Mouse (Mus musculus): Measurements from ENCODE around the gene Dars2. TPM values are rescaled to one million over a fixed set of nuclear protein-coding genes. Genes with fewer than 3 reads are reported as not detected.

Dars2 gene
- 17.1 TPM for polyA plus RNA-seq (2017; shearing (Covaris generic))

DNA sequence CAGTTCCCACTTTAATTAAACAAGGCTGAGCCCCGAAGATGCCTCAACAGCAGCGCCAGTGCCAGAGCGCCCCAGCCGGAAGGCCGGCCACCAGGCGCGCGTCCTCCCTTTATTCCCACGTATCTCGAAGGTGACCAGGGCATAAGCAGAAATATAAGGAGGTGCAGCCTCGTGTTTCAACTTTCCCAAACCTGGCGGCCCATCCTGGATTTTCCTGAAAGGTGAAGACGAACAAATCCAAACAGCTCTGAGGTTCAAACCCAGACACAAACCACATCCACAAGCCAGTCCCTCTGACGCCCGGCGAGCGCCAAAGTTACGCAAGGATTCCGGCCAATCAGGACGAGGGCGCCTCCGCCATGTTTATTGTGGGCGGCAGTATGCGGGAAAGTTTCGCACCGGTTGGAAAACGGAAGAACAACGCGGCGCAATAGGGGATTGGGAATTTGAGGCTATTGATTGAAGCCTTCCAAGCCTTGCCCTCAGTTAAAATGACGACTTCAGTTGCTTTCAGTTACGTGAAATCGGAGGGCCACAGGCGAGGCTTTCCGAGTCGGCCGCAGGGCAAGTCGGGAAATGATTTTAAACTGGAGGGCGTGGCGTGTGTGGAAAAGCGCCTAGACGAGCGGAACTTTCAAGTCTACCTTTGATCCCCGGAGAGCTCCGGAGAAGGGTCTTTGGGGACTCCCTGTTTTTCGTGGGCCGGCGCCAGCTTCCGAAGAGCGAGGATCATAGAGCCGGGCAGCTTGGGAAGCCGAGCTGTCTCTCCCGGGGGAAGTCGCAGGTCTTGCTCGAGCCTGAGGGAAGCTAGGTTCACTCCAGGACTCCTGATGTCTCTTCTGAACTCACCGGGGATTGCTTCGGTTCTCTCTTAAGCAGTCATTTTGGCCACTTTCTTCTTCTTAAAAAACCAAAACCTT, at the start of gene Dars2, which contains the start of gene Cenpl:
Dars2 (minus strand) TSS at position 307 of the 920 bp plus-strand sequence.
Cenpl (plus strand) TSS at position 362 of the 920 bp plus-strand sequence.

GRCm38 (mm10) chr1:161034435-161035280, 35.8 kb downstream of the Dars2 start, which contains the start of gene Zbtb37:
Zbtb37 (minus strand) TSS chr1:161034849.

Other genes starting within 250 kb of the Dars2 start
- 15.0 TPM for gene Rc3h1, start 164.2 kb downstream of the Dars2 start, polyA plus RNA-seq (2017; shearing (Covaris generic))
- gene Serpinc1, start 92.1 kb downstream of the Dars2 start, polyA plus RNA-seq (2017; shearing (Covaris generic)), result 7.5 TPM
- 11.5 TPM for gene Zbtb37, start 35.8 kb downstream of the Dars2 start, polyA plus RNA-seq (2017; shearing (Covaris generic))
- 12.5 TPM for gene Cenpl, start 55 bp upstream of the Dars2 start, polyA plus RNA-seq (2017; shearing (Covaris generic))
- gene Klhl20, start 60.9 kb upstream of the Dars2 start, polyA plus RNA-seq (2017; shearing (Covaris generic)), result 32.3 TPM
- not detected for gene Ankrd45, start 72.0 kb upstream of the Dars2 start, polyA plus RNA-seq (2017; shearing (Covaris generic))
- not detected for gene Tex50, start 88.7 kb upstream of the Dars2 start, polyA plus RNA-seq (2017; shearing (Covaris generic))
- gene Prdx6, start 180.6 kb upstream of the Dars2 start, polyA plus RNA-seq (2017; shearing (Covaris generic)), result 260 TPM